Mouse (Mus musculus) MEL (cell line): Measurements from ENCODE around the gene Adgrv1. TPM values are rescaled to one million over a fixed set of nuclear protein-coding genes. Genes with fewer than 3 reads are reported as not detected.
"Not testable (repeated sequence)": the region's sequence is repeated elsewhere in the genome, so short reads cannot be mapped to it uniquely, and the experiment has no call there.

Experiments used
- DNase-seq: peaks from one replicate; pipeline ENCODE4 v3.0.0; 2011; ENCODE audit warnings: low read depth, low spot score
- H3K27ac ChIP-seq: 2 replicates; pipeline ENCODE4 v1.5.1; 2012; ENCODE audit warnings: low read depth, mild to moderate bottlenecking, control low read depth, low read length, moderate library complexity; ENCODE audit not compliant: control insufficient read depth
- H3K27me3 ChIP-seq, 2 experiments: fragments of 150-350 bp in 1 of 2; sonication (generic) in 1 of 2; 2 replicates each; pipeline ENCODE4 v1.6.1; 2012; ENCODE audit warnings: low read length in 2 of 2, mild to moderate bottlenecking in 2 of 2, improper control_type of control experiment in 1 of 2, moderate library complexity in 1 of 2; ENCODE audit not compliant: insufficient read depth in 2 of 2, control insufficient read depth in 1 of 2
- H3K36me3 ChIP-seq, 2 experiments: 2 replicates each; pipeline ENCODE4 v1.6.1; 2012 to 2014; ENCODE audit warnings: low read length in 2 of 2, improper control_type of control experiment in 1 of 2, inconsistent platforms in 1 of 2, mild to moderate bottlenecking in 1 of 2; ENCODE audit not compliant: insufficient read depth in 2 of 2, control insufficient read depth in 1 of 2
- H3K4me1 ChIP-seq, 2 experiments: fragments of 150-350 bp in 1 of 2; sonication (generic) in 1 of 2; 2 replicates each; pipeline ENCODE4 v1.6.1; 2012; ENCODE audit warnings: low read length in 2 of 2, improper control_type of control experiment in 1 of 2, mild to moderate bottlenecking in 1 of 2; ENCODE audit not compliant: insufficient read depth in 2 of 2, control insufficient read depth in 1 of 2
- H3K4me3 ChIP-seq, 2 experiments: fragments of 150-350 bp in 1 of 2; sonication (generic) in 1 of 2; 2 replicates each; pipeline ENCODE4 v1.5.1; 2012; ENCODE audit warnings: low read depth in 2 of 2, low read length in 2 of 2, mild to moderate bottlenecking in 2 of 2, moderate library complexity in 2 of 2, control low read depth in 1 of 2, improper control_type of control experiment in 1 of 2; ENCODE audit not compliant: control insufficient read depth in 1 of 2, insufficient read depth in 1 of 2
- H3K79me2 ChIP-seq: 2 replicates; pipeline ENCODE4 v1.6.1; 2012; ENCODE audit warnings: mild to moderate bottlenecking, low read length, moderate library complexity; ENCODE audit not compliant: control insufficient read depth, poor library complexity, insufficient read depth
- H3K9ac ChIP-seq: 2 replicates; pipeline ENCODE4 v1.6.1; 2012; ENCODE audit warnings: low read depth, mild to moderate bottlenecking, control low read depth, low read length, moderate library complexity; ENCODE audit not compliant: control insufficient read depth, poor library complexity, severe bottlenecking
- H3K9me3 ChIP-seq: fragments of 150-350 bp; sonication (generic); replicated peaks from 2 replicates; pipeline ENCODE4 v1.6.1; 2012; ENCODE audit warnings: mild to moderate bottlenecking, low read length, improper control_type of control experiment, moderate library complexity; ENCODE audit not compliant: insufficient read depth
- CHD1 ChIP-seq: IDR thresholded peaks from 2 replicates; pipeline ENCODE4 v1.6.1; 2012; ENCODE audit warnings: low read depth, mild to moderate bottlenecking, inconsistent platforms, low read length, improper control_type of control experiment
- CHD2 ChIP-seq: IDR thresholded peaks from 2 replicates; pipeline ENCODE4 v1.6.1; 2011; ENCODE audit warnings: low read length, improper control_type of control experiment
- CTCF ChIP-seq, 3 experiments: IDR thresholded peaks in 2 of 3; conservative IDR thresholded peaks in 1 of 3; 2 replicates each; pipeline ENCODE4 v1.5.1; 2011 to 2012; ENCODE audit warnings: low read length in 3 of 3, low read depth in 2 of 3, mild to moderate bottlenecking in 2 of 3, improper control_type of control experiment in 1 of 3, inconsistent platforms in 1 of 3, mixed read lengths in 1 of 3, moderate library complexity in 1 of 3; ENCODE audit not compliant: control insufficient read depth in 1 of 3, insufficient read depth in 1 of 3, poor library complexity in 1 of 3, severe bottlenecking in 1 of 3
- E2F4 ChIP-seq: IDR thresholded peaks from 2 replicates; pipeline ENCODE4 v1.6.1; 2011; ENCODE audit warnings: low read depth, low read length, improper control_type of control experiment, borderline replicate concordance
- ELF1 ChIP-seq: IDR thresholded peaks from 2 replicates; pipeline ENCODE4 v1.6.1; 2014; ENCODE audit warnings: low read depth, mild to moderate bottlenecking, inconsistent platforms, low read length, improper control_type of control experiment, moderate library complexity
- EP300 ChIP-seq, 2 experiments: IDR thresholded peaks; 2 replicates each; pipeline ENCODE4 v1.6.1; 2011; ENCODE audit warnings: improper control_type of control experiment in 2 of 2, low read length in 2 of 2, low read depth in 1 of 2, mild to moderate bottlenecking in 1 of 2
- ETS1 ChIP-seq: IDR thresholded peaks from 2 replicates; pipeline ENCODE4 v1.6.1; 2012; ENCODE audit warnings: low read depth, mild to moderate bottlenecking, inconsistent platforms, low read length, improper control_type of control experiment, moderate library complexity
- GABPA ChIP-seq: IDR thresholded peaks from 2 replicates; pipeline ENCODE4 v1.6.1; 2012; ENCODE audit warnings: low read depth, mild to moderate bottlenecking, inconsistent platforms, low read length, improper control_type of control experiment, moderate library complexity
- GATA1 ChIP-seq: IDR thresholded peaks from 2 replicates; pipeline ENCODE4 v1.6.1; 2011; ENCODE audit warnings: low read depth, low read length, improper control_type of control experiment
- JUND ChIP-seq: IDR thresholded peaks from 2 replicates; pipeline ENCODE4 v1.6.1; 2011; ENCODE audit warnings: low read depth, mild to moderate bottlenecking, improper control_type of control experiment, low read length
- KAT2A ChIP-seq: conservative IDR thresholded peaks from 2 replicates; pipeline ENCODE4 v1.6.1; 2012; ENCODE audit warnings: low read depth, low read length, improper control_type of control experiment, inconsistent platforms
- MAFK ChIP-seq: IDR thresholded peaks from 2 replicates; pipeline ENCODE4 v1.6.1; 2011; ENCODE audit warnings: low read depth, mild to moderate bottlenecking, low read length, improper control_type of control experiment, borderline replicate concordance
- MYC ChIP-seq: IDR thresholded peaks from 2 replicates; pipeline ENCODE4 v1.6.1; 2011; ENCODE audit warnings: low read depth, mild to moderate bottlenecking, low read length, improper control_type of control experiment, moderate library complexity
- NELFE ChIP-seq: IDR thresholded peaks from 2 replicates; pipeline ENCODE4 v1.6.1; 2011; ENCODE audit warnings: low read depth, low read length, improper control_type of control experiment
- RCOR1 ChIP-seq: IDR thresholded peaks from 2 replicates; pipeline ENCODE4 v1.6.1; 2012; ENCODE audit warnings: low read depth, mild to moderate bottlenecking, inconsistent platforms, low read length, improper control_type of control experiment
- TAL1 ChIP-seq: IDR thresholded peaks from 2 replicates; pipeline ENCODE4 v1.6.1; 2012; ENCODE audit warnings: mild to moderate bottlenecking, inconsistent platforms, low read length, moderate library complexity, mixed read lengths
- TCF12 ChIP-seq: IDR thresholded peaks from 2 replicates; pipeline ENCODE4 v1.6.1; 2014; ENCODE audit warnings: low read depth, mild to moderate bottlenecking, inconsistent platforms, low read length, improper control_type of control experiment, moderate library complexity
- USF1 ChIP-seq: IDR thresholded peaks from 2 replicates; pipeline ENCODE4 v1.6.1; 2014; ENCODE audit warnings: low read depth, mild to moderate bottlenecking, inconsistent platforms, low read length, improper control_type of control experiment, moderate library complexity
- USF2 ChIP-seq, 2 experiments: IDR thresholded peaks; 2 replicates each; pipeline ENCODE4 v1.6.1; 2011 to 2012; ENCODE audit warnings: improper control_type of control experiment in 2 of 2, low read length in 2 of 2, borderline replicate concordance in 1 of 2, inconsistent platforms in 1 of 2, low read depth in 1 of 2, mild to moderate bottlenecking in 1 of 2; ENCODE audit not compliant: insufficient read depth in 1 of 2
- ZKSCAN1 ChIP-seq: IDR thresholded peaks from 2 replicates; pipeline ENCODE4 v1.6.1; 2012; ENCODE audit warnings: low read depth, mild to moderate bottlenecking, inconsistent platforms, low read length, improper control_type of control experiment, moderate library complexity
- ZNF384 ChIP-seq: IDR thresholded peaks from 2 replicates; pipeline ENCODE4 v1.6.1; 2012; ENCODE audit warnings: low read depth, mild to moderate bottlenecking, inconsistent platforms, low read length, improper control_type of control experiment
- polyA plus RNA-seq, 2 experiments: library from polyadenylated mRNA; stranded (reverse) in 1 of 2; unstranded in 1 of 2; fragments of >175 nt in 1 of 2; fragments of >200 nt in 1 of 2; gene quantifications; 2 replicates each; pipeline versions ENCODE4 v1.2.1 to v1.2.4; 2012; ENCODE audit warnings: low replicate concordance in 2 of 2, low read depth in 1 of 2; ENCODE audit not compliant: insufficient read length in 2 of 2, insufficient read depth in 1 of 2, missing spikeins in 1 of 2
- total RNA-seq: library from RNA; depleted of rRNA; stranded (reverse); fragments of 300-350 nt; gene quantifications from 2 replicates; pipeline ENCODE4 v1.2.3, GENCODE M21; 2012

Adgrv1 gene
- total and polyA plus RNA-seq, 3 experiments: 5.6 to 5.8 TPM; not detected in 1

- peak overlapping the region in 1 of 2 experiments; percentile 90; a peak in 2 of 4 replicates for H3K4me3 ChIP-seq
Observed at GRCm38 (mm10) chr13:81656091-81656850, 23.3 kb upstream of the Adgrv1 start.

GRCm38 (mm10) chr13:81650382-81650781, 17.4 kb upstream of the Adgrv1 start:
- not testable (repeated sequence) for H3K79me2 ChIP-seq, H3K9me3 ChIP-seq, H3K9ac ChIP-seq, DNase-seq, H3K27ac ChIP-seq, H3K27me3 ChIP-seq, H3K4me1 ChIP-seq
- Histone ChIP-seq H3K36me3 (peaks cover 0 to 19% of the 10 kb centered on the region in 2 experiments; a peak in 2 of 4 replicates), H3K4me3 (peak overlapping the region in 1 of 2 experiments; percentile 46; a peak in 2 of 4 replicates)
- TF ChIP-seq RCOR1 (peak; percentile 56; the same call in 1 of the 2 replicates), EP300 (IDR thresholded peaks at IDR 0.05; ENCODE audit: low read depth in 1 of 2, low read length in 2 of 2) (peak in 1 of 2 experiments; percentile 35; a peak in 1 of 4 replicates), TCF12 (peak; percentile 47; the same call in 1 of the 2 replicates), TAL1 (peak; percentile 17; the same call in 1 of the 2 replicates)

More at GRCm38 (mm10) chr13:81656091-81656850, 23.3 kb upstream of the Adgrv1 start:
- H3K79me2 ChIP-seq: peaks cover 9% of the 10 kb centered on the region
- no peaks in the 10 kb centered on the region for H3K9me3 ChIP-seq
- TF ChIP-seq USF1: no peak
- TF ChIP-seq JUND: no peak
- no peak for TF ChIP-seq GATA1
- TF ChIP-seq KAT2A: no peak
- TF ChIP-seq NELFE: no peak
- TF ChIP-seq CHD2: no peak
- no peak for TF ChIP-seq EP300 (IDR thresholded peaks at IDR 0.05; ENCODE audit: low read depth in 1 of 2, low read length in 2 of 2)
- TF ChIP-seq E2F4: no peak
- no peak for TF ChIP-seq CHD1
- no peak for TF ChIP-seq ELF1
- no peak for TF ChIP-seq RCOR1
- no peak for TF ChIP-seq GABPA
- TF ChIP-seq TAL1: no peak
- no peak for TF ChIP-seq CTCF (IDR thresholded peaks at IDR 0.05 in 2 of 3, conservative IDR thresholded peaks at IDR 0.05 in 1 of 3; ENCODE audit: control insufficient read depth in 1 of 3, insufficient read depth in 1 of 3, low read depth in 2 of 3, low read length in 3 of 3, poor library complexity in 1 of 3, severe bottlenecking in 1 of 3)
- TF ChIP-seq ETS1: no peak
- TF ChIP-seq USF2 (IDR thresholded peaks at IDR 0.05; ENCODE audit: borderline replicate concordance in 1 of 2, insufficient read depth in 1 of 2, low read depth in 1 of 2, low read length in 2 of 2): no peak
- no peak for TF ChIP-seq ZKSCAN1
- TF ChIP-seq MYC: no peak
- TF ChIP-seq MAFK: no peak
- no peak for TF ChIP-seq ZNF384
- H3K9ac ChIP-seq: peak overlapping the region; percentile 82; the same call in 1 of the 2 replicates
- H3K27me3 ChIP-seq: no peaks in the 10 kb centered on the region
- DNase-seq: peak; percentile 19
- H3K27ac ChIP-seq: no peak overlapping the region
- peaks cover 0 to 14% of the 10 kb centered on the region in 2 experiments; a peak in 2 of 4 replicates for H3K36me3 ChIP-seq
- peaks cover 0 to 7% of the 10 kb centered on the region in 2 experiments; a peak in 1 of 4 replicates for H3K4me1 ChIP-seq
